ENCODE assay signal across 17 mouse cellular contexts in genomic region chr8:116096666-116097065, GRCm38 (mm10).
DNase-seq lines count a peak whose midpoint lies in the region; ATAC-seq lines count a peak whose summit lies in the region.
"Had no signal": no experiment of that assay in that cellular context is flagged by ENCODE, and none has a peak within 500 bp of the region (broad histone marks: within the 10 kb centered on the region; RNA-seq: fewer than 3 reads in every experiment).

No protein-coding gene starts in this region.

- H3K27ac ChIP-seq in hindbrain, embryonic 14.5 days: no peak overlapping the region
- H3K27ac ChIP-seq: hindbrain, embryonic 15.5 days; layer of hippocampus, adult 2 months; left cerebral cortex, adult 2 months; limb, embryonic 15.5 days; macrophage; midbrain, embryonic 15.5 days; stomach, embryonic 15.5 days had no signal

- H3K9me3 ChIP-seq in hindbrain, embryonic 14.5 days (ENCODE audit: control insufficient read depth, low read length): no peaks in the 10 kb centered on the region
- H3K9me3 ChIP-seq: hindbrain, embryonic 15.5 days; limb, embryonic 15.5 days; midbrain, embryonic 15.5 days; stomach, embryonic 15.5 days had no signal

- H3K36me3 ChIP-seq in hindbrain, embryonic 14.5 days (replicated peaks; ENCODE audit: control insufficient read depth, insufficient read depth): no peaks in the 10 kb centered on the region
- H3K36me3 ChIP-seq: hindbrain, embryonic 15.5 days; limb, embryonic 15.5 days; midbrain, embryonic 15.5 days; stomach, embryonic 15.5 days had no signal

- no peaks in the 10 kb centered on the region for H3K4me1 ChIP-seq in hindbrain, embryonic 14.5 days (replicated peaks; ENCODE audit: control insufficient read depth, insufficient read depth, low read length)
- H3K4me1 ChIP-seq: hindbrain, embryonic 15.5 days; limb, embryonic 15.5 days; midbrain, embryonic 15.5 days; stomach, embryonic 15.5 days had no signal

- no peak overlapping the region for H3K4me2 ChIP-seq in hindbrain, embryonic 14.5 days (replicated peaks)
- H3K4me2 ChIP-seq: hindbrain, embryonic 15.5 days; limb, embryonic 15.5 days; midbrain, embryonic 15.5 days; stomach, embryonic 15.5 days had no signal

- ATAC-seq in megakaryocyte progenitor cell, adult 5-6 weeks (replicated peaks; ENCODE audit: poor library complexity): 0 out of 2 replicates have a peak, but pooled peaks have one; percentile 9
- no peak for ATAC-seq in hindbrain, embryonic 14.5 days (ENCODE audit: low FRiP score)
- ATAC-seq: midbrain, embryonic 15.5 days had no signal

- peak; percentile 37 for DNase-seq in adrenal gland, adult 8-10 months
- DNase-seq in adrenal gland, postnatal 4 days (ENCODE audit: low spot score in 2 of 2): no peak
- peak; percentile 19 for DNase-seq in lung, postnatal 10 days
- no peak for DNase-seq in lung, adult 18-20 months
- peak; percentile 42 for DNase-seq in kidney, adult 9 months
- no peak for DNase-seq in ovary, postnatal 14 days (ENCODE audit: low spot score)
- no peak for DNase-seq in hindbrain, embryonic 14.5 days (ENCODE audit: low spot score)
- DNase-seq: heart, adult 11 months; thymus, postnatal 4 days had no signal

- H3K4me3 ChIP-seq in hindbrain, embryonic 14.5 days (replicated peaks; ENCODE audit: low read length): no peak overlapping the region
- H3K4me3 ChIP-seq: hindbrain, embryonic 15.5 days; layer of hippocampus, adult 2 months; left cerebral cortex, adult 2 months; limb, embryonic 15.5 days; midbrain, embryonic 15.5 days; stomach, embryonic 15.5 days had no signal

- WGBS in hindbrain, embryonic 14.5 days: 86% methylated on average over 3 of the region's 3 CpGs

- no peaks in the 10 kb centered on the region for H3K27me3 ChIP-seq in hindbrain, embryonic 14.5 days (ENCODE audit: control insufficient read depth, insufficient read depth, low read length)
- H3K27me3 ChIP-seq: hindbrain, embryonic 15.5 days; limb, embryonic 15.5 days; midbrain, embryonic 15.5 days; stomach, embryonic 15.5 days had no signal

- no peak overlapping the region for H3K9ac ChIP-seq in hindbrain, embryonic 14.5 days
- H3K9ac ChIP-seq: hindbrain, embryonic 15.5 days; limb, embryonic 15.5 days; midbrain, embryonic 15.5 days; stomach, embryonic 15.5 days had no signal

Comparison
In these comparisons a context has a peak if more than half of its experiments do, and no peak if none do; other contexts are left out.
1. DNase-seq: peak in adrenal gland, adult 8-10 months (single experiment), lung, postnatal 10 days (single experiment) and kidney, adult 9 months (single experiment); none in adrenal gland, postnatal 4 days (0 of 2), lung, adult 18-20 months (0 of 2), ovary, postnatal 14 days (single experiment) and hindbrain, embryonic 14.5 days (single experiment).